Mouse (Mus musculus) v-Abl transformed pro-B cells (cell line): Measurements from ENCODE around the gene Stxbp2.

Source experiments
- in situ Hi-C, 2 experiments: fragments of 400-800 bp; cut with MboI; formaldehyde crosslinking; loops; one replicate each; pipeline ENCODE4 v1.15.1; 2025; ENCODE audit not compliant: unreplicated experiment in 2 of 2

Stxbp2 gene

DNA sequence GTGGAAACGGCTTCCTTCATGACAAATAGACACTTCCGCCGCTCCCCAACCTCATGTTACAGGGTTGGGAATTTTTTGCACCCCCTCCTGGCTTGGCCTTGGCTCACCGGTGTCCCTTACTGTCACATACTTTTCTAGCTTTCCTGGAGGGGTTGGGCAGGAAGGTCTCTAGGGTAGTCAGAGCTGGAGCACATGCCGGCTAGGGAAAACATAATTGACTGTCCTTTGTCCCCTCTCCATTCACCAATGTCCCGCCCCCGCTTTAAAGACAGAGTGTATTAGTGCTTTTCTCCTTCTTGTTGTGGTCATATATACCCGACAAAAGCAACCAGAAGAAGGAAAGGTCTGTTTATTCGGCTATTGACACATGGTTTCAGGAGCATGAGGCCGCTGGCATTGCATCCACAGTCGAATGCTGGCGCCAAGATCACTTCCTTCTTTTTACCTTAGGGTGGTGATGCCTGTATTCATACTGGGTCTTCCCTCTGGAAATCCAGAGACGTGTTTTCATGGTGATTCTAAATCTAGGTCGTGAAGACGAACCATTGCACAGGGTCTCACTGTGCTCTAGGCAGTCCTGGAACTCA lies 46.3 kb downstream of the Stxbp2 start:
- in situ Hi-C loops = loop anchor here (5.0 to 10.0 kb wide), 3 partner anchors 60 to 322 kb away; partner anchors contain the start of gene A430078G23Rik (in 2 of the 2)

DNA sequence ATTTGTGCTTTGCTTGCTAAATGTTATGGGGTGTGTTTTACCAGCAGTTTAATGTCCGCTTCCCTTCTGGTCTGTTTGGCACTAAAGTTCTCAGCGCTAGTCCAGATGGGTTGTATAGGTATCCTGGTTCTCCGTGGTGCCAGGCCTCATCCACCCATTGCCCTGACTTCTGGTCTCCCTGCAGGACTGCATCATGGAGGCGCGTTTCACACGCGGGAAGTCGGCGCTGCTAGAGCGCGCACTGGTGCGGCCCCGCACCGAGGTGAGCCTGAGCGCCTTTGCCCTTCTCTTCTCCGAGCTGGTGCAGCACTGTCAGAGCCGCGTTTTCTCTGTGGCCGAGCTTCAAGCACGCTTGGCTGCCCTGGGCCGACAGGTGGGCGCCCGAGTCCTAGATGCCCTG lies 48.1 kb downstream of the Stxbp2 start:
- in situ Hi-C loops = loop anchor here (5.0 to 10.0 kb wide), 3 partner anchors 62 to 324 kb away; partner anchors contain the start of gene A430078G23Rik (in 2 of the 2)

DNA sequence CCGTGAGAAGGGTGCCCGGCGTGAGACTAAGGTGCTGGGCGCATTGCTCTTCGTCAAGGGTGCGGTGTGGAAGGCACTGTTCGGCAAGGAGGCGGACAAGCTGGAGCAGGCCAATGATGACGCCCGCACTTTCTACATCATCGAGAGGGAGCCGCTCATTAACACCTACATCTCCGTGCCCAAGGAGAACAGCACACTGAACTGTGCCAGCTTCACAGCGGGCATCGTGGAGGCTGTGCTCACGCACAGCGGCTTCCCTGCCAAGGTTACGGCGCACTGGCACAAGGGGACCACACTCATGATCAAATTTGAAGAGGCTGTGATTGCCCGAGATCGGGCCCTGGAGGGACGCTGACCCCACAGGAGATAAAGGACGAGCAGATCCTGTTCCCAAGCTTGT lies 48.5 kb downstream of the Stxbp2 start:
- in situ Hi-C loops = loop anchor here (5.0 to 10.0 kb wide), 3 partner anchors 62 to 324 kb away; partner anchors contain the start of gene A430078G23Rik (in 2 of the 2)

DNA sequence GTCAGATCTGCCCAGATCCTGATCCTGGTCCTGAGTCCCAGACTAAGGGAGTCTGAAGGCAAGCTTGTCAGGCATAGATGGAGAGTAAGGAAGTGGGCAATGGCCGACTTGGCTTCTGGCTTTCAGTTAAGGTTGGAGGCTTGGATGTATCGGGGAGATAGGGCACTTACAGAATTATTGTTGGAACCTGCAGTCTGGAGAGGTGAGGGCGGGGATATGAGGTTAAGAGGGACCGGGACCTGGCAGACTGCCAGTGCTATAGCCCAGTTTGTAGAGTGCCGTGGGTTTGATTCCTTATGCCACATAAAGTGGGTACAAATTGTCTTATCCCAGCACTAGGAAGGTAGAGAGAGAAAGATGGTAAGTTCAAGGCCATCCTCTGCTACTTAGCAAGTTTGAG lies 48.9 kb downstream of the Stxbp2 start:
- in situ Hi-C loops = loop anchor here (5.0 to 10.0 kb wide), 3 partner anchors 62 to 325 kb away; partner anchors contain the start of gene A430078G23Rik (in 2 of the 2)

DNA sequence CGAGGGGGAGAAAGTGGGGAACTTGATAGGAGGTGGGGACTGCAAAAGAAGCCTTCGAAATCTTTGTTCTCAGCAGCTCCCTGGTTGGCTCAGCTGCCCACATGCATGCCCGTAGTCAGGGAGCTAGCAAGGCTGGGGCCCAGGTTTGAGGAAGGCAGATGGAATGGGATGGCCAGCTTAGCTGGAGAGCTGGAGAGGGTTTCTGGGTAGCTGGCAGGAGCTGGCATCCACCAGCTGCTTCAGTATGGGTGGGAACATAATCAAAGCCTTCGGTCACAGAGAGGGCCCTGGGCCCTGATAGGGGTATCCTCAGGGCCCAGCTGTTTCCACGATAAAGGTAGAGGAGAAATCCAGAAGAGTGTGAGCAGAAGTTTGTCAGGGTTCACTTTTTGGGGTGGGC lies 51.7 kb downstream of the Stxbp2 start:
- in situ Hi-C loops = no loop called here

DNA sequence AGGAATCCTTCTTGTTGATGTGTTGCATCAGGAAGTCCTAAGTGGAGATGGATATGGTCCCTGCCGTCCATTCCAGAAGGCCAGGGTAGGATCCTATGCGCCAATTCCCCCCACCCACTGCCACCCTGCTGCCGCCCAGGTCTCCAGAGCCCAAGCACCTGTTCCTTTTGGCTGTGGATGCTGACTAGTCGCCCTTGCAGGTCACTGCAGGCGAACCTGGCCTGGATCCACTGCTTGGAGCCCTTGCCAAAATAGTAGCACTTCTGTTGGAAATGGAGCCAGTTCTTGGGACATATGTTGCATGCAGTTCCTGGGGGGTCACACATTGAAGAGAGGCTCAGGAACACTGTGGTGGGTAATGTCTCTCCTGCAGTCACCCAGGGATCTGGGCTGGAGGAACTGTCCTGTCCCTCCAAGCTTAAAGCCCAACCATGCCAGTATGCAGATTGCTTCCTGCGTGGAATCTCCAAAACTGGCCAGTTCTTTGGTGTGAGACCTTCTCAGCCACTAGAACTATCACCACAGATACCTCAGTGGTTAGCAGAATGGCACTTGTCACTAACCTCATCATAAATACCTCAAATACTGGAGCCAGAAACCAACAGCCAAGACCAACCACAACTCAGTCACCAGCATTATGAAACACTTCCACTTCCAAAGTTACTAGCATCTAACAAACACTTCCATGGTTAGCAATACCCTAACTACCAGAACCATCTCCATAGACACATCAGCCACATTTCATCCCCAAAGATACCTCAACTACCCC lies 52.8 kb downstream of the Stxbp2 start:
- in situ Hi-C loops = no loop called here

DNA sequence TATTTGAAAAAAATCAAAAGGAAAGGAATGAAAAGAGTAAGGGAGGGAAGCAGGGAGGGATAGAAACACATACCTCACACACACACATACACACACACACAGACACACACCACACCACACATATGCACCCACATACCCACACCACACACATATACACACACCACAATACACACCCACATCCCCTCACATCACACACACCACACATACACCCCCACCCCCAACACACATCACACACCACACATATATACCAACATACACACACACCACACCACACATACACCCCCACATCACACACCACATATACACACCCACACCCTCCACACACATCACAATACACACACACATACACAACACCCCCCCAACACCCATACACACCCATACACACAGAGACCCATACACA lies 53.8 kb downstream of the Stxbp2 start:
- in situ Hi-C loops = no loop called here

DNA sequence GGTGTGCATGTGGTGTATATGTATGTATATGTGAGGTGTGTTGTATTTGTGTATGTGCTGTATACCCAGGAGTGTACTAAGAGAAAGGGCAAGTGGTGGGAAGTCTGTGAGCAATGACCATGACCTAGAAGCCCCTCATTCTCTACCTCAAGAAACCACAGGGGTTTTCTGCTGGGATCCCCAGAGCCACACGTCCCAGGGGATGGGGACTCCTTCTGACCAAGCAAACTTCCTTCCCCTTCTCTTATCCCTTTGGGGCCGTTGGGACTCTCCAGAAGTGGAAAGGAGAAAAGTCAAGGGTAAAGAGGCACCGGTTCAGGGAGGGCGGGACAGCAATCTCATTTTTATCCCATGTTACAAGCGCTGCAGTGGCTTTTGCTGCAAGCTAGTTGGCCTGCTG lies 54.7 kb downstream of the Stxbp2 start:
- in situ Hi-C loops = no loop called here

DNA sequence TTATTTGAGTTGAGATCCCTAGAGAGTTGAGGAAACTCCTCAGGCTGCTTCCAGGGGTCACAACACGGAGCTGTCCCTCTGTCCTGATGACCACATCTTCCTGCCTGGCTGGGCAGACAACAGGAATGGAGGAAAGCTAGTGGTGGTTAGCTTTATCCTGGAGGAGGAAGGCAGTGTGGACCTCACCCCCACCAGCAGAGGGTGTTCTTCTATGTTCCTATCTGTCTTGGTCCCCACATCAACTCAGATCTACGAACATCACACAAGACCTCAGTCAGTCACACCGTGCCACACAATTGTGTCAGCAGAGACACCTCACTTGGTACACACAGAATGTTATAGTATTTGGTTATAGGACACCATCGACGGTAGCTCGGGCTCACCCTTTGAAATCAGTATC lies 56.8 kb downstream of the Stxbp2 start:
- in situ Hi-C loops = no loop called here

DNA sequence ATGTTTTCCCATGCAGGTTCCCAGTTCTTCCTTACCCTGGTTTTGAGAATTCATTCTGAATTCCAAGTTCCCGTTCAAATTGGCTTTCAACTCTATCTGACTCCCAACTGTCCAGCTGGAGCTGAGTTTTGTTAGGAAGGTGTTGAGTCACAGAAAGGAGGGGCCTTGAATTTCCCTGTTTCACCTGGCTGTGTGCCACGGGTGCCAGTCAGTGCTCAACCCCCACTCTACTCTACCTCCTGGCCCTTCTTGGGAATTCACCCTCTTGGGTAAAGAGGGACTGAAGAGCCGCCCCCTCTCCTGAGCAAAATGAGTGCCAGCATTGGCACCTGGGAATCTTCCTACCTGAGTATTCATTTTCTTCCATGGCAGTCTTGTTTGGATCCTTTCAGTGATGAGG lies 60.0 kb downstream of the Stxbp2 start:
- in situ Hi-C loops = no loop called here
